Mouse (Mus musculus) WW6 (cell line): ENCODE measurements around the gene Srebf2.

ENCODE experiments used
- DNase-seq: peaks from one replicate; pipeline ENCODE4 v3.0.0-alpha.2; 2013; ENCODE audit warnings: low read depth, low spot score

Srebf2 gene

GRCm38 (mm10) chr15:82156902-82157301, 9.9 kb downstream of the Srebf2 start:
- DNase-seq: no peak

- DNase-seq: no peak
Measured at GRCm38 (mm10) chr15:82158243-82159035, 11.5 kb downstream of the Srebf2 start.

- DNase-seq: no peak
Measured at GRCm38 (mm10) chr15:82159471-82159870, 12.5 kb downstream of the Srebf2 start.

- no peak for DNase-seq
Measured at GRCm38 (mm10) chr15:82160731-82161640, 14.0 kb downstream of the Srebf2 start.

GRCm38 (mm10) chr15:82161965-82162600, 15.1 kb downstream of the Srebf2 start:
- no peak for DNase-seq

- DNase-seq: no peak
Measured at GRCm38 (mm10) chr15:82163356-82164060, 16.5 kb downstream of the Srebf2 start.

- no peak for DNase-seq
Measured at GRCm38 (mm10) chr15:82164061-82164399, 17.0 kb downstream of the Srebf2 start.

- no peak for DNase-seq
Measured at GRCm38 (mm10) chr15:82164496-82164895, 17.5 kb downstream of the Srebf2 start.

GRCm38 (mm10) chr15:82165332-82166239, 18.6 kb downstream of the Srebf2 start:
- DNase-seq: no peak

GRCm38 (mm10) chr15:82166240-82167100, 19.5 kb downstream of the Srebf2 start:
- no peak for DNase-seq

GRCm38 (mm10) chr15:82167201-82168168, 20.5 kb downstream of the Srebf2 start:
- no peak for DNase-seq

GRCm38 (mm10) chr15:82169671-82170070, 22.7 kb downstream of the Srebf2 start:
- DNase-seq: no peak

GRCm38 (mm10) chr15:82170437-82171377, 23.7 kb downstream of the Srebf2 start:
- no peak for DNase-seq

GRCm38 (mm10) chr15:82172648-82173047, 25.7 kb downstream of the Srebf2 start:
- no peak for DNase-seq

GRCm38 (mm10) chr15:82175091-82175490, 28.1 kb downstream of the Srebf2 start:
- DNase-seq: no peak

- DNase-seq: no peak
Measured at GRCm38 (mm10) chr15:82177743-82178290, 30.8 kb downstream of the Srebf2 start.

GRCm38 (mm10) chr15:82181131-82181530, 34.1 kb downstream of the Srebf2 start:
- DNase-seq: no peak
